Mouse (Mus musculus) heart, postnatal 0 days (tissue): Measurements from ENCODE around the gene Ldlrad3.

Experiments
- CTCF ChIP-seq: IDR thresholded peaks from 2 replicates; pipeline ENCODE4 v1.5.1; 2016; ENCODE audit warnings: antibody characterized with exemption, control low read depth, low read depth
- EP300 ChIP-seq: IDR thresholded peaks from 2 replicates; pipeline ENCODE4 v1.6.1; 2016; ENCODE audit warnings: antibody characterized with exemption, low read depth

- TF ChIP-seq CTCF (no peak), EP300 (no peak)
Measured at GRCm38 (mm10) chr2:101950716-101951520, 235.3 kb downstream of the Ldlrad3 start.
